Mouse (Mus musculus): ENCODE measurements around the gene Top2a.

GRCm38 (mm10) chr11:99041841-99042780, 18.1 kb upstream of the Top2a start:
- TF ChIP-seq POLR2A (IDR thresholded peaks at IDR 0.05; ENCODE audit: borderline replicate concordance, control insufficient read depth, low read depth, low read length): no peak
- no peak for TF ChIP-seq CTCF (IDR thresholded peaks at IDR 0.05; ENCODE audit: control insufficient read depth, insufficient read depth, low read length)

Data from bone marrow, adult 2 months (tissue).